Mouse (Mus musculus): ENCODE results near the gene Mospd1. TPM values are rescaled to one million over a fixed set of nuclear protein-coding genes. Genes with fewer than 3 reads are reported as not detected.

Mospd1 gene
- 48.8 and 55.7 TPM in 2 replicates for total RNA-seq (2014; rRNA removed; ENCODE audit: low replicate concordance)
- 72.5 and 84.6 TPM in 2 replicates for polyA plus RNA-seq (2015; fragmentation: Nextera tagmentation; extraction: Ambion mirVana)

- H3K4me3 ChIP-seq (ENCODE audit: low read depth, low read length) = peak within 1 kb of the TSS; percentile 75
- peak within 1 kb of the TSS; percentile 92 for H3K27ac ChIP-seq (ENCODE audit: low read depth)
- DNase-seq (ENCODE audit: low spot score) (peak; percentile 84), ATAC-seq (ENCODE audit: insufficient read depth, low read depth) (peak; percentile 96)
- peak within 1 kb of the TSS; percentile 78 for H3K9ac ChIP-seq (replicated peaks; ENCODE audit: low read depth, low read length)
- peak within 1 kb of the TSS; percentile 81 for H3K4me2 ChIP-seq (ENCODE audit: low read depth, low read length)
- no peak for TF ChIP-seq EP300 (IDR thresholded peaks at IDR 0.05; ENCODE audit: low read depth)
- 0 out of 2 replicates have a peak, but pooled peaks have one; percentile 4 for TF ChIP-seq CTCF (IDR thresholded peaks at IDR 0.05; ENCODE audit: low read depth)
- H3K36me3 ChIP-seq (replicated peaks; ENCODE audit: control insufficient read depth, insufficient read depth, low read length) = no peaks in the 10 kb centered on the region
- H3K9me3 ChIP-seq (replicated peaks; ENCODE audit: control insufficient read depth, low read length) = no peaks in the 10 kb centered on the region
- H3K27me3 ChIP-seq (ENCODE audit: control insufficient read depth, insufficient read depth, low read length) = no peaks in the 10 kb centered on the region
- no peaks in the 10 kb centered on the region for H3K4me1 ChIP-seq (ENCODE audit: control insufficient read depth, insufficient read depth)
- 14% methylated on average over 14 of the region's 15 CpGs for WGBS
Observed at GRCm38 (mm10) chrX:53370366-53370740, at the start of gene Mospd1. Gene Mospd1, minus strand, starts transcription at chrX:53370502.

GRCm38 (mm10) chrX:53386362-53386761, 16.1 kb upstream of the Mospd1 start:
- TF ChIP-seq EP300 (IDR thresholded peaks at IDR 0.05; ENCODE audit: low read depth) = no peak
- no peak for TF ChIP-seq CTCF (IDR thresholded peaks at IDR 0.05; ENCODE audit: low read depth)
- Histone ChIP-seq H3K27ac (ENCODE audit: low read depth) (peak overlapping the region; percentile 71), H3K4me2 (ENCODE audit: low read depth, low read length) (no peak overlapping the region), H3K4me1 (ENCODE audit: control insufficient read depth, insufficient read depth) (no peaks in the 10 kb centered on the region), H3K4me3 (ENCODE audit: low read depth, low read length) (no peak overlapping the region), H3K9me3 (replicated peaks; ENCODE audit: control insufficient read depth, low read length) (no peaks in the 10 kb centered on the region), H3K9ac (replicated peaks; ENCODE audit: low read depth, low read length) (no peak overlapping the region), H3K27me3 (ENCODE audit: control insufficient read depth, insufficient read depth, low read length) (no peaks in the 10 kb centered on the region), H3K36me3 (replicated peaks; ENCODE audit: control insufficient read depth, insufficient read depth, low read length) (no peaks in the 10 kb centered on the region)
- DNase-seq (ENCODE audit: low spot score) = peak; percentile 5
- ATAC-seq (ENCODE audit: insufficient read depth, low read depth) = no peak
- 29% methylated on average over 3 of the region's 3 CpGs for WGBS

GRCm38 (mm10) chrX:53383122-53383521, 12.8 kb upstream of the Mospd1 start:
- Histone ChIP-seq H3K4me3 (ENCODE audit: low read depth, low read length) (no peak overlapping the region), H3K4me2 (ENCODE audit: low read depth, low read length) (no peak overlapping the region), H3K4me1 (ENCODE audit: control insufficient read depth, insufficient read depth) (no peaks in the 10 kb centered on the region), H3K36me3 (replicated peaks; ENCODE audit: control insufficient read depth, insufficient read depth, low read length) (no peaks in the 10 kb centered on the region), H3K27ac (ENCODE audit: low read depth) (no peak overlapping the region), H3K9ac (replicated peaks; ENCODE audit: low read depth, low read length) (no peak overlapping the region), H3K27me3 (ENCODE audit: control insufficient read depth, insufficient read depth, low read length) (no peaks in the 10 kb centered on the region), H3K9me3 (replicated peaks; ENCODE audit: control insufficient read depth, low read length) (no peaks in the 10 kb centered on the region)
- DNase-seq (ENCODE audit: low spot score) = no peak
- ATAC-seq (ENCODE audit: insufficient read depth, low read depth) = no peak
- 22% methylated on average over 3 of the region's 3 CpGs for WGBS
- TF ChIP-seq CTCF (IDR thresholded peaks at IDR 0.05; ENCODE audit: low read depth) (no peak), EP300 (IDR thresholded peaks at IDR 0.05; ENCODE audit: low read depth) (no peak)

- Histone ChIP-seq H3K36me3 (replicated peaks; ENCODE audit: control insufficient read depth, insufficient read depth, low read length) (no peaks in the 10 kb centered on the region), H3K9me3 (replicated peaks; ENCODE audit: control insufficient read depth, low read length) (no peaks in the 10 kb centered on the region), H3K27me3 (ENCODE audit: control insufficient read depth, insufficient read depth, low read length) (no peaks in the 10 kb centered on the region), H3K4me3 (ENCODE audit: low read depth, low read length) (peak overlapping the region; percentile 75), H3K4me2 (ENCODE audit: low read depth, low read length) (peak overlapping the region; percentile 81), H3K9ac (replicated peaks; ENCODE audit: low read depth, low read length) (peak overlapping the region; percentile 78), H3K27ac (ENCODE audit: low read depth) (peak overlapping the region; percentile 92), H3K4me1 (ENCODE audit: control insufficient read depth, insufficient read depth) (no peaks in the 10 kb centered on the region)
- TF ChIP-seq CTCF (IDR thresholded peaks at IDR 0.05; ENCODE audit: low read depth) (no peak), EP300 (IDR thresholded peaks at IDR 0.05; ENCODE audit: low read depth) (no peak)
- peak; percentile 25 for DNase-seq (ENCODE audit: low spot score)
- ATAC-seq (ENCODE audit: insufficient read depth, low read depth) = peak; percentile 66
- 8% methylated on average over 23 of the region's 25 CpGs for WGBS
Observed at GRCm38 (mm10) chrX:53369534-53370365, 552 bp downstream of the Mospd1 start.

- Histone ChIP-seq H3K4me3 (ENCODE audit: low read depth, low read length) (no peak overlapping the region), H3K27ac (ENCODE audit: low read depth) (no peak overlapping the region), H3K27me3 (ENCODE audit: control insufficient read depth, insufficient read depth, low read length) (no peaks in the 10 kb centered on the region), H3K4me2 (ENCODE audit: low read depth, low read length) (no peak overlapping the region), H3K9me3 (replicated peaks; ENCODE audit: control insufficient read depth, low read length) (no peaks in the 10 kb centered on the region), H3K36me3 (replicated peaks; ENCODE audit: control insufficient read depth, insufficient read depth, low read length) (no peaks in the 10 kb centered on the region), H3K4me1 (ENCODE audit: control insufficient read depth, insufficient read depth) (no peaks in the 10 kb centered on the region), H3K9ac (replicated peaks; ENCODE audit: low read depth, low read length) (no peak overlapping the region)
- ATAC-seq (ENCODE audit: insufficient read depth, low read depth) = no peak
- 60% methylated on average over 7 of the region's 7 CpGs for WGBS
- TF ChIP-seq EP300 (IDR thresholded peaks at IDR 0.05; ENCODE audit: low read depth) (no peak), CTCF (IDR thresholded peaks at IDR 0.05; ENCODE audit: low read depth) (no peak)
- no peak for DNase-seq (ENCODE audit: low spot score)
Observed at GRCm38 (mm10) chrX:53364668-53365383, 5.5 kb downstream of the Mospd1 start.

Measured in heart, postnatal 0 days (tissue).